ENCODE assay signal across 19 mouse cellular contexts in the genomic region with DNA sequence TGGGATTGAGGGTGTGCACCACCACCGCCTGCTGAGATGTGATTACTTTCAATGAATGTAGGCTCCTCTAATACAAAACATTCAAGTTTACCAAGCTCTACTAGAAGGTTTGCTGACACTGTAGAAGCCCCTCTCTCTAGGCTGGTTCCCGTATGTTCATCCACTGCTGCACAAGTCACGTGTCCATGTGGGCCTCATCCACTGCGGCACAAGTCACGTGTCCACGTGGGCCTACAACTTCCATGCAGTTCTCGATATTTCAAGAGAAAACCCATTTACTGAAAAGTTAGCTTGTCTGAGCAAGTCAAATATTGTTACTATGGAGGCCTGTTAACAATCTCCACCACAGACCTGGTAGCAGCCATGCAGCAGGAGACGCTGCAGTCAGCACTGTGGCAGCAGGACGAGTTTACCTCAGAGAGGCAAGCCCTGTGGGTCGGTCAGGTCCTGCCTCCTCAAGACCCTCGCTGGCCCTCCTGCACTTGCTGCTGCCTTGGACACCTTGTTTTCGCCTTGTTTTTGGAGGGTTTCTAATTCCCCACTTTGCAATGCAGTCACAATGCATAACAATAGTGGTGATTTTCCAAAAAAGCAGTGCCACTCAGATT.
DNase-seq lines count a peak whose midpoint lies in the region; ATAC-seq and TF ChIP-seq lines count a peak whose summit lies in the region.
"Had no signal": no experiment of that assay in that cellular context is flagged by ENCODE, and none has a peak within 500 bp of the region (broad histone marks: within the 10 kb centered on the region; RNA-seq: fewer than 3 reads in every experiment).

No protein-coding gene starts in this region.

- no peak for TF ChIP-seq CTCF in hindbrain, postnatal 0 days (IDR thresholded peaks at IDR 0.05; ENCODE audit: low read depth)

- no peaks in the 10 kb centered on the region for H3K9me3 ChIP-seq in hindbrain, embryonic 10.5 days
- H3K9me3 ChIP-seq in hindbrain, postnatal 0 days (ENCODE audit: low read length): no peaks in the 10 kb centered on the region
- no peaks in the 10 kb centered on the region for H3K9me3 ChIP-seq in midbrain, embryonic 11.5 days (ENCODE audit: control insufficient read depth, low read length)
- no peaks in the 10 kb centered on the region for H3K9me3 ChIP-seq in midbrain, embryonic 15.5 days
- H3K9me3 ChIP-seq: embryonic facial prominence, embryonic 10.5 days; embryonic facial prominence, embryonic 12.5 days; forebrain, embryonic 13.5 days; forebrain, embryonic 15.5 days had no signal

- H3K4me1 ChIP-seq in hindbrain, embryonic 10.5 days (replicated peaks): peaks cover 14% of the 10 kb centered on the region
- H3K4me1 ChIP-seq in hindbrain, postnatal 0 days (ENCODE audit: insufficient read depth, low read length): no peaks in the 10 kb centered on the region
- H3K4me1 ChIP-seq in midbrain, embryonic 11.5 days (ENCODE audit: control insufficient read depth, insufficient read depth, low read length): peaks cover 4% of the 10 kb centered on the region; the same call in 1 of the 2 replicates
- no peaks in the 10 kb centered on the region for H3K4me1 ChIP-seq in midbrain, embryonic 15.5 days
- H3K4me1 ChIP-seq: embryonic facial prominence, embryonic 12.5 days; forebrain, embryonic 13.5 days; forebrain, embryonic 15.5 days had no signal

- H3K4me3 ChIP-seq in hindbrain, embryonic 10.5 days: no peak overlapping the region
- no peak overlapping the region for H3K4me3 ChIP-seq in hindbrain, postnatal 0 days (ENCODE audit: low read length)
- H3K4me3 ChIP-seq in midbrain, embryonic 11.5 days (ENCODE audit: low read depth, low read length): no peak overlapping the region
- H3K4me3 ChIP-seq in midbrain, embryonic 15.5 days: no peak overlapping the region
- H3K4me3 ChIP-seq: embryonic facial prominence, embryonic 10.5 days; embryonic facial prominence, embryonic 12.5 days; forebrain, embryonic 13.5 days; forebrain, embryonic 15.5 days had no signal

- H3K36me3 ChIP-seq in hindbrain, embryonic 10.5 days: peaks cover 54% of the 10 kb centered on the region
- peaks cover 18% of the 10 kb centered on the region; the same call in 1 of the 2 replicates for H3K36me3 ChIP-seq in hindbrain, postnatal 0 days (ENCODE audit: insufficient read depth, low read length)
- peaks cover 5% of the 10 kb centered on the region; the same call in 1 of the 2 replicates for H3K36me3 ChIP-seq in midbrain, embryonic 11.5 days (ENCODE audit: control insufficient read depth, insufficient read depth, low read length)
- H3K36me3 ChIP-seq in midbrain, embryonic 15.5 days (replicated peaks): peaks cover 7% of the 10 kb centered on the region; the same call in 1 of the 2 replicates

- no peak for DNase-seq in hindbrain, embryonic 10.5 days (ENCODE audit: low spot score)
- no peak for DNase-seq in hindbrain, postnatal 0 days (ENCODE audit: low spot score)
- no peak for DNase-seq in midbrain, embryonic 11.5 days (ENCODE audit: low spot score, missing footprints)
- peak; percentile 65 for DNase-seq in ZHBTc4 (ENCODE audit: low read depth, low spot score)
- DNase-seq: adrenal gland, adult 2 months; adrenal gland, postnatal 10 days; adrenal gland, postnatal 25 days; cerebellum, adult 11-12 months; cerebellum, adult 2 months; cerebellum, adult 9-10 months; cerebellum, postnatal 10 days; cerebellum, postnatal 25 days; forebrain, postnatal 0 days had no signal

- H3K27ac ChIP-seq in hindbrain, embryonic 10.5 days: peak overlapping the region; percentile 50; the same call in 1 of the 2 replicates
- H3K27ac ChIP-seq in hindbrain, postnatal 0 days: no peak overlapping the region
- no peak overlapping the region for H3K27ac ChIP-seq in midbrain, embryonic 11.5 days (ENCODE audit: low read depth, low read length)
- H3K27ac ChIP-seq in midbrain, embryonic 15.5 days: no peak overlapping the region
- H3K27ac ChIP-seq: embryonic facial prominence, embryonic 10.5 days; embryonic facial prominence, embryonic 12.5 days; forebrain, embryonic 13.5 days; forebrain, embryonic 15.5 days had no signal

- H3K9ac ChIP-seq in hindbrain, postnatal 0 days (replicated peaks; ENCODE audit: low read length): no peak overlapping the region
- H3K9ac ChIP-seq in midbrain, embryonic 11.5 days (ENCODE audit: low read length): no peak overlapping the region
- no peak overlapping the region for H3K9ac ChIP-seq in midbrain, embryonic 15.5 days
- H3K9ac ChIP-seq: embryonic facial prominence, embryonic 12.5 days; forebrain, embryonic 13.5 days; forebrain, embryonic 15.5 days; forebrain, postnatal 0 days had no signal

- H3K4me2 ChIP-seq in hindbrain, postnatal 0 days (ENCODE audit: low read depth, low read length): no peak overlapping the region
- no peak overlapping the region for H3K4me2 ChIP-seq in midbrain, embryonic 11.5 days
- no peak overlapping the region for H3K4me2 ChIP-seq in midbrain, embryonic 15.5 days
- H3K4me2 ChIP-seq: embryonic facial prominence, embryonic 12.5 days; forebrain, embryonic 13.5 days; forebrain, embryonic 15.5 days had no signal

- WGBS in hindbrain, embryonic 10.5 days: 73% methylated on average over 12 of the region's 12 CpGs
- 75% methylated on average over 12 of the region's 12 CpGs for WGBS in hindbrain, postnatal 0 days
- WGBS in midbrain, embryonic 11.5 days: 73% methylated on average over 12 of the region's 12 CpGs
- WGBS in midbrain, embryonic 15.5 days: 70% methylated on average over 12 of the region's 12 CpGs

- no peaks in the 10 kb centered on the region for H3K27me3 ChIP-seq in hindbrain, embryonic 10.5 days (ENCODE audit: insufficient read depth, poor library complexity, severe bottlenecking)
- H3K27me3 ChIP-seq in hindbrain, postnatal 0 days (ENCODE audit: insufficient read depth, low read length): no peaks in the 10 kb centered on the region
- H3K27me3 ChIP-seq in midbrain, embryonic 11.5 days (ENCODE audit: control insufficient read depth, insufficient read depth, low read length): no peaks in the 10 kb centered on the region
- H3K27me3 ChIP-seq in midbrain, embryonic 15.5 days (replicated peaks): no peaks in the 10 kb centered on the region
- H3K27me3 ChIP-seq: embryonic facial prominence, embryonic 12.5 days; forebrain, embryonic 13.5 days; forebrain, embryonic 15.5 days had no signal

- no peak for ATAC-seq in hindbrain, postnatal 0 days
- peak; percentile 52; the same call in 1 of the 2 replicates for ATAC-seq in midbrain, embryonic 11.5 days (ENCODE audit: low FRiP score)
- ATAC-seq in midbrain, embryonic 15.5 days (replicated peaks): no peak
- ATAC-seq in cerebellum, adult (ENCODE audit: insufficient number of reproducible peaks, low FRiP score, low TSS enrichment): no peak
- ATAC-seq: forebrain, embryonic 13.5 days; forebrain, embryonic 15.5 days; forebrain, postnatal 0 days had no signal
